Mouse (Mus musculus): Measurements from ENCODE around the gene Mex3d.

GRCm38 (mm10) chr10:80348981-80349380 is 38.5 kb downstream of the Mex3d start:
- TF ChIP-seq CTCF (IDR thresholded peaks at IDR 0.05; ENCODE audit: extremely low read depth, insufficient read depth, insufficient read length, insufficient replicate concordance) = no peak
- no peak for TF ChIP-seq POLR2A (IDR thresholded peaks at IDR 0.05; ENCODE audit: low read depth, low read length)
